Comparison of ENCODE assay signal across 26 mouse cellular contexts in genomic region chr3:20538492-20539004, GRCm38 (mm10).
A peak's percentile ranks its signal among the peaks of the same experiment; 100 is the strongest.
DNase-seq lines count a peak whose midpoint lies in the region; ATAC-seq and TF ChIP-seq lines count a peak whose summit lies in the region.
"Had no signal": no experiment of that assay in that cellular context is flagged by ENCODE, and none has a peak within 500 bp of the region (broad histone marks: within the 10 kb centered on the region; RNA-seq: fewer than 3 reads in every experiment).

No protein-coding gene starts in this region.

- 75% methylated on average over 4 of the region's 4 CpGs for WGBS in liver, adult 2 months
- 54% methylated on average over 4 of the region's 4 CpGs for WGBS in liver, embryonic 12.5 days (ENCODE audit: insufficient replicate concordance)
- WGBS in lung, embryonic 16.5 days, result 37% methylated on average over 4 of the region's 4 CpGs
- WGBS in stomach, embryonic 16.5 days, result 46% methylated on average over 4 of the region's 4 CpGs

- no peak overlapping the region for H3K27ac ChIP-seq in liver, adult 2 months (replicated peaks; ENCODE audit: insufficient read depth, low read depth, low read length)
- no peak overlapping the region for H3K27ac ChIP-seq in liver, embryonic 12.5 days
- H3K27ac ChIP-seq in lung, embryonic 16.5 days (ENCODE audit: low read length), result no peak overlapping the region
- peak overlapping the region; percentile 77 for H3K27ac ChIP-seq in bone marrow macrophage, adult 2 months (ENCODE audit: insufficient read depth, low read depth, low read length)
- no peak overlapping the region for H3K27ac ChIP-seq in stomach, embryonic 16.5 days (ENCODE audit: low read length)
- H3K27ac ChIP-seq: forebrain, embryonic 10.5 days; forebrain, embryonic 13.5 days; gastrocnemius, adult 2 months; heart, embryonic 15.5 days; hindbrain, embryonic 10.5 days; hindbrain, embryonic 13.5 days had no signal

- H3K9me3 ChIP-seq in liver, embryonic 12.5 days (replicated peaks), result no peaks in the 10 kb centered on the region
- H3K9me3 ChIP-seq in lung, embryonic 16.5 days (ENCODE audit: control insufficient read depth, low read length), result 0 out of 2 replicates have a peak, but pooled peaks cover 2% of the 10 kb centered on the region
- no peaks in the 10 kb centered on the region for H3K9me3 ChIP-seq in stomach, embryonic 16.5 days (replicated peaks; ENCODE audit: control insufficient read depth, low read length)
- H3K9me3 ChIP-seq: heart, embryonic 12.5 days; heart, embryonic 15.5 days had no signal

- H3K4me2 ChIP-seq in liver, embryonic 12.5 days, result no peak overlapping the region
- H3K4me2 ChIP-seq in lung, embryonic 16.5 days (ENCODE audit: low read depth, low read length), result no peak overlapping the region
- no peak overlapping the region for H3K4me2 ChIP-seq in stomach, embryonic 16.5 days (ENCODE audit: low read depth, low read length)
- H3K4me2 ChIP-seq: forebrain, embryonic 13.5 days; heart, embryonic 12.5 days; heart, embryonic 15.5 days; hindbrain, embryonic 13.5 days had no signal

- TF ChIP-seq CTCF in liver, adult 2 months (IDR thresholded peaks at IDR 0.05; ENCODE audit: low read depth, low read length), result no peak
- no peak for TF ChIP-seq CTCF in bone marrow macrophage, adult 2 months (IDR thresholded peaks at IDR 0.05; ENCODE audit: low read depth, low read length)

- no peak overlapping the region for H3K4me3 ChIP-seq in liver, adult 2 months (ENCODE audit: insufficient read depth, low read depth, low read length)
- no peak overlapping the region for H3K4me3 ChIP-seq in liver, embryonic 12.5 days
- no peak overlapping the region for H3K4me3 ChIP-seq in lung, embryonic 16.5 days (ENCODE audit: low read length)
- no peak overlapping the region for H3K4me3 ChIP-seq in bone marrow macrophage, adult 2 months (ENCODE audit: insufficient read depth, low read length)
- no peak overlapping the region for H3K4me3 ChIP-seq in stomach, embryonic 16.5 days (replicated peaks; ENCODE audit: low read length)
- H3K4me3 ChIP-seq: forebrain, embryonic 10.5 days; forebrain, embryonic 13.5 days; gastrocnemius, adult 2 months; heart, embryonic 12.5 days; heart, embryonic 15.5 days; hindbrain, embryonic 10.5 days; hindbrain, embryonic 13.5 days had no signal

- no peak for TF ChIP-seq POLR2A in liver, adult 2 months (IDR thresholded peaks at IDR 0.05; ENCODE audit: extremely low read depth, insufficient read depth, low read length)
- TF ChIP-seq POLR2A in bone marrow macrophage, adult 2 months (IDR thresholded peaks at IDR 0.05; ENCODE audit: borderline replicate concordance, low read depth, low read length), result no peak

- no peak for ATAC-seq in liver, embryonic 12.5 days
- peak; percentile 64; the same call in 1 of the 2 replicates for ATAC-seq in lung, embryonic 16.5 days (ENCODE audit: low read depth)
- ATAC-seq in stomach, embryonic 16.5 days (ENCODE audit: insufficient read depth, low FRiP score), result peak; percentile 72
- ATAC-seq: forebrain, embryonic 13.5 days; forebrain, embryonic 16.5 days; hindbrain, embryonic 16.5 days had no signal

- no peaks in the 10 kb centered on the region for H3K4me1 ChIP-seq in liver, adult 2 months (ENCODE audit: control insufficient read depth, insufficient read depth, low read length)
- no peaks in the 10 kb centered on the region for H3K4me1 ChIP-seq in liver, embryonic 12.5 days
- H3K4me1 ChIP-seq in lung, embryonic 16.5 days (replicated peaks; ENCODE audit: control insufficient read depth, insufficient read depth, low read length), result no peaks in the 10 kb centered on the region
- peaks cover 3% of the 10 kb centered on the region; the same call in 1 of the 2 replicates for H3K4me1 ChIP-seq in bone marrow macrophage, adult 2 months (ENCODE audit: control insufficient read depth, insufficient read depth, low read length)
- no peaks in the 10 kb centered on the region for H3K4me1 ChIP-seq in stomach, embryonic 16.5 days (ENCODE audit: control insufficient read depth, insufficient read depth, low read length)
- H3K4me1 ChIP-seq: heart, embryonic 12.5 days; heart, embryonic 15.5 days; hindbrain, embryonic 10.5 days; hindbrain, embryonic 13.5 days had no signal

- DNase-seq in liver, adult 2 months (ENCODE audit: extremely low read depth, low read depth, low spot score), result peak; percentile 21
- DNase-seq in lung, adult 18-20 months, result no peak
- DNase-seq in frontal cortex, postnatal 36 days (ENCODE audit: low spot score in 2 of 2), result no peak
- DNase-seq: adrenal gland, adult 2 months; adrenal gland, postnatal 14 days; B cell, adult 2 months; cerebellum, adult 11-12 months; cerebellum, adult 8-10 months; cerebellum, postnatal 10 days; gastrocnemius, adult 2 months; gastrocnemius, postnatal 14 days; heart, adult 11 months; heart, postnatal 10 days; heart, postnatal 36 days had no signal

- no peaks in the 10 kb centered on the region for H3K36me3 ChIP-seq in liver, adult 2 months (ENCODE audit: control insufficient read depth, insufficient read depth, low read length)
- no peaks in the 10 kb centered on the region for H3K36me3 ChIP-seq in liver, embryonic 12.5 days
- no peaks in the 10 kb centered on the region for H3K36me3 ChIP-seq in lung, embryonic 16.5 days (ENCODE audit: control insufficient read depth, insufficient read depth, low read length)
- no peaks in the 10 kb centered on the region for H3K36me3 ChIP-seq in stomach, embryonic 16.5 days (ENCODE audit: control insufficient read depth, insufficient read depth, low read length)
- H3K36me3 ChIP-seq: forebrain, embryonic 10.5 days; heart, embryonic 12.5 days; heart, embryonic 15.5 days; hindbrain, embryonic 10.5 days; hindbrain, embryonic 13.5 days had no signal

- no peak overlapping the region for H3K9ac ChIP-seq in liver, adult 2 months (ENCODE audit: low read depth, low read length)
- H3K9ac ChIP-seq in liver, embryonic 12.5 days, result no peak overlapping the region
- no peak overlapping the region for H3K9ac ChIP-seq in lung, embryonic 16.5 days (ENCODE audit: low read length)
- no peak overlapping the region for H3K9ac ChIP-seq in stomach, embryonic 16.5 days (ENCODE audit: low read length)
- H3K9ac ChIP-seq: forebrain, embryonic 13.5 days; heart, embryonic 12.5 days; heart, embryonic 15.5 days; hindbrain, embryonic 13.5 days had no signal

- H3K79me2 ChIP-seq in liver, adult 2 months (ENCODE audit: control insufficient read depth, insufficient read depth, low read length), result no peaks in the 10 kb centered on the region

- H3K27me3 ChIP-seq in liver, adult 2 months (ENCODE audit: control insufficient read depth, insufficient read depth, low read length), result no peaks in the 10 kb centered on the region
- H3K27me3 ChIP-seq in liver, embryonic 12.5 days (replicated peaks), result no peaks in the 10 kb centered on the region
- H3K27me3 ChIP-seq in lung, embryonic 16.5 days (ENCODE audit: control insufficient read depth, insufficient read depth, low read depth, low read length), result no peaks in the 10 kb centered on the region
- H3K27me3 ChIP-seq in stomach, embryonic 16.5 days (ENCODE audit: control insufficient read depth, insufficient read depth, low read length), result no peaks in the 10 kb centered on the region
- H3K27me3 ChIP-seq: forebrain, embryonic 13.5 days; heart, embryonic 12.5 days; heart, embryonic 15.5 days; hindbrain, embryonic 13.5 days had no signal
